Mouse (Mus musculus) neural tube, embryonic 11.5 days (tissue): Measurements from ENCODE around the gene Ppp1r1b. TPM values are rescaled to one million over a fixed set of nuclear protein-coding genes. Genes with fewer than 3 reads are reported as not detected.
A peak's percentile ranks its signal among the peaks of the same experiment; 100 is the strongest.

ENCODE experiments used
- ATAC-seq: fragments of 200-750 bp; cut with Nextera tagmentation; 2 replicates; pipeline ENCODE4 v1.8.0; 2017; ENCODE audit warnings: moderate number of reproducible peaks, mild to moderate bottlenecking, moderate TSS enrichment, moderate library complexity; ENCODE audit not compliant: insufficient read depth, low FRiP score, low TSS enrichment
- DNase-seq: peaks from one replicate; pipeline ENCODE4 v3.0.0-alpha.2; 2015; ENCODE audit warnings: low spot score
- H3K27ac ChIP-seq: fragments of 300-500 bp; sonication (generic); 2 replicates; pipeline ENCODE4 v1.5.1; 2014; ENCODE audit warnings: low read depth, mild to moderate bottlenecking, low read length
- H3K27me3 ChIP-seq: fragments of 300-500 bp; sonication (generic); 2 replicates; pipeline ENCODE4 v1.6.1; 2014; ENCODE audit warnings: mild to moderate bottlenecking, low read length, mixed read lengths; ENCODE audit not compliant: control insufficient read depth, insufficient read depth
- H3K36me3 ChIP-seq: fragments of 300-500 bp; sonication (generic); 2 replicates; pipeline ENCODE4 v1.6.1; 2014; ENCODE audit warnings: mild to moderate bottlenecking, low read length, moderate library complexity, mixed read lengths; ENCODE audit not compliant: control insufficient read depth, insufficient read depth
- H3K4me1 ChIP-seq: fragments of 300-500 bp; sonication (generic); 2 replicates; pipeline ENCODE4 v1.6.1; 2014; ENCODE audit warnings: low read length, mixed read lengths; ENCODE audit not compliant: control insufficient read depth, insufficient read depth
- H3K4me2 ChIP-seq: fragments of 300-500 bp; sonication (generic); 2 replicates; pipeline ENCODE4 v1.6.1; 2014; ENCODE audit warnings: low read depth, mild to moderate bottlenecking, moderate library complexity
- H3K4me3 ChIP-seq: fragments of 300-500 bp; sonication (generic); 2 replicates; pipeline ENCODE4 v1.5.1; 2014; ENCODE audit warnings: low read depth, low read length
- H3K9ac ChIP-seq: fragments of 300-500 bp; sonication (generic); 2 replicates; pipeline ENCODE4 v1.6.1; 2014; ENCODE audit warnings: mild to moderate bottlenecking, low read length
- H3K9me3 ChIP-seq: fragments of 300-500 bp; sonication (generic); 2 replicates; pipeline ENCODE4 v1.6.1; 2016; ENCODE audit warnings: low read length; ENCODE audit not compliant: control insufficient read depth
- WGBS: fragments of 180-500 bp; shearing (Covaris S2); extraction: QIAGEN DNeasy Blood & Tissue Kit; methylation state at CpG from one replicate; pipeline ENCODE4 v1.1.7; 2014; 5-methylcytosine and 5-hydroxymethylcytosine counted together
- polyA plus RNA-seq: library from polyadenylated mRNA; unstranded; fragments of >200 nt; fragmentation: Nextera tagmentation; extraction: Ambion mirVana; gene quantifications from 2 replicates; pipeline ENCODE4 v1.2.1, GENCODE M21; 2014

Ppp1r1b gene
- polyA plus RNA-seq, 1 experiment from 2014 or later = 0.15 TPM

DNA sequence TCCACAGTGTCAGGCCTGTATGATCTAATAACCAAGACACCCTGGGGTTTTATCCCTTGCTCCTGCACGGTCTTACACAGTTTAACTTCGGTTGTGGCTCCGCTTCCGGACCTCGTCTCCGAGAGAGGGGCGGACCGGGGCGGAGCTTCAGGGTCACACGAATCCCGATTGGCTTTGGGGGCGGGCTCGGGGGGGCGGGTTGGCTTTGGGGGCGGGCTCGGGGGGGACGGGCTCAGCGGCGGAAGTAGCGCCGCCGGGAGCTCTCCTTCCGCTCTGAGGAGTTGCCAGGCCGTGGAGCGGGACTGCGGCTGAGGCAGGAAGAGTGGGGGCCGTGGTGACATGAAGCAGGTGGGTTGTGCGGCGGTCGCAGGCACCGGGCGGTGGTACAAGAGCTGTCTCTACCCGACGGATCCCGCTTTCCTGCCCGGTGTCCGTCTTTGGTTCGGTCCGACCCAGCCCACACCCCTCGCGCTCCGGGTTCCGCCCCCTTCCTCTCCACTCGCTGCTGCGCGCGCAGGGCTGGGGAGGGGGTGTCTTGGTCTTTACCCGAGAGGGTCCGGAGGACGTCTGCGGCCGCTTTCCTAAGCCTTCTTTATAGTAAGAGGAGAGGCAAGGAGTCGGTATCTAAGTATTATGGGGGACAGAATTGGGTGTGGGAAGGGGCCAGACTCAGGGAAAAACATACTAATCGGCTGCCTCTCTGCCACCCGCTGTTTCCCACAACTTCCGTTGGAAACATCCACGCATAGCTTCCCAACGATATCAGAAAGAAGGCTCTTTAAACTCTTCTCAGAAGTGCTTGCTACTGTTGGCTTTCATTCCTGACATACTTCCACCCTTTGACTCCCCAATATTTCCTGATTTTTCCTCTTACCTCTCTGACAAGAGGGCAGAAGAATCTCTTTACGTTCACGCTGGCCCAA, 10.2 kb downstream of the Ppp1r1b start, which contains the start of gene Stard3:
TSS of gene Stard3 (plus strand) at position 208 of the 923 bp plus-strand sequence.
- Histone ChIP-seq H3K4me3 (peak within 1 kb of the TSS; percentile 52), H3K36me3 (no peaks in the 10 kb centered on the region), H3K27ac (peak within 1 kb of the TSS; percentile 54), H3K4me2 (peak within 1 kb of the TSS; percentile 77), H3K9ac (peak within 1 kb of the TSS; percentile 54), H3K9me3 (no peaks in the 10 kb centered on the region), H3K27me3 (peaks cover 11% of the 10 kb centered on the region; the same call in 1 of the 2 replicates), H3K4me1 (peaks cover 28% of the 10 kb centered on the region)
- DNase-seq (peak; percentile 91), ATAC-seq (peak; percentile 85)
- under 1% methylated on average over 49 of the region's 60 CpGs for WGBS

DNA sequence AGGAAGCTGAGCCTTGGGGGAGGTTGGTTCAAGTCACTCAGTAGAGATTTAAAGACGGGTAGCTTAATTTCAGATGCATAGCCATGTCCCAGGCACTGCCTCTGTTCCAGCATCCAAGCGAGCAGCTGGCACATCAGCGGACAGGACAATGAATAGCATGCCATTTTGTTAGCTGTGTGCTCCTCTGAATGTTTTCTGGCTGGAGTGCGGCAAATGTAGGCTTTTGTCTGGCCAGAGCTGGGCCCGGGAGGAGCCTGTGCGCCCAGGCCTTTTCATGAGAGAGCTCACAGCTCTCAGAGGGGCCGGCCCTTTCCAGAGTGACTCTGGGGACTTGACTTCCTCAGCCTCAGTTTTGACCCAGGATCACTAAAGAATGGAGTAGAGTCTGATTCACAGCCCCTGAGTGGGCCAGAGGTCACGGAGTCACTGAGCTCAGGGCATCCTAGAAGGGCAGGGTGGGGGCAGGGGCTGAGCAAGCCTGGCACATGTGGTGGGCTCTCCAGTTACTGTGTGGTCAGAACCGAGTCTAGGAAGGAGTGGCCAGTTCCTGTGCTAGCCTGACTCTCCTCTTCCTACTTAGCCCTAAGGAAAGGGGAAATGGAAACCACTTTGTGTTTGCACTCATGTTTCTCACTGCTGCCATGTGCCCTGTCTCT, 12.8 kb downstream of the Ppp1r1b start:
- peak overlapping the region; percentile 29; the same call in 1 of the 2 replicates for H3K9ac ChIP-seq
- no peaks in the 10 kb centered on the region for H3K36me3 ChIP-seq
- no peak for DNase-seq
- peak overlapping the region; percentile 58 for H3K27ac ChIP-seq
- peak overlapping the region; percentile 8; the same call in 1 of the 2 replicates for H3K4me2 ChIP-seq
- WGBS = 48% methylated on average over 9 of the region's 9 CpGs
- H3K4me1 ChIP-seq = peaks cover 28% of the 10 kb centered on the region
- no peak overlapping the region for H3K4me3 ChIP-seq
- no peaks in the 10 kb centered on the region for H3K9me3 ChIP-seq
- H3K27me3 ChIP-seq = no peaks in the 10 kb centered on the region
- ATAC-seq = no peak

- Histone ChIP-seq H3K4me3 (no peak overlapping the region), H3K9ac (no peak overlapping the region), H3K36me3 (no peaks in the 10 kb centered on the region), H3K9me3 (no peaks in the 10 kb centered on the region), H3K4me1 (peaks cover 25% of the 10 kb centered on the region), H3K4me2 (no peak overlapping the region), H3K27ac (no peak overlapping the region), H3K27me3 (no peaks in the 10 kb centered on the region)
- ATAC-seq = no peak
- 85% methylated on average over 5 of the region's 5 CpGs for WGBS
- no peak for DNase-seq
Observed at GRCm38 (mm10) chr11:98363817-98364216, 15.6 kb downstream of the Ppp1r1b start.

GRCm38 (mm10) chr11:98364410-98364809, 16.2 kb downstream of the Ppp1r1b start:
- Histone ChIP-seq H3K27ac (no peak overlapping the region), H3K9me3 (no peaks in the 10 kb centered on the region), H3K4me2 (no peak overlapping the region), H3K27me3 (no peaks in the 10 kb centered on the region), H3K4me1 (peaks cover 19% of the 10 kb centered on the region), H3K9ac (no peak overlapping the region), H3K36me3 (no peaks in the 10 kb centered on the region), H3K4me3 (no peak overlapping the region)
- WGBS = 89% methylated on average over 5 of the region's 5 CpGs
- ATAC-seq = no peak
- no peak for DNase-seq

DNA sequence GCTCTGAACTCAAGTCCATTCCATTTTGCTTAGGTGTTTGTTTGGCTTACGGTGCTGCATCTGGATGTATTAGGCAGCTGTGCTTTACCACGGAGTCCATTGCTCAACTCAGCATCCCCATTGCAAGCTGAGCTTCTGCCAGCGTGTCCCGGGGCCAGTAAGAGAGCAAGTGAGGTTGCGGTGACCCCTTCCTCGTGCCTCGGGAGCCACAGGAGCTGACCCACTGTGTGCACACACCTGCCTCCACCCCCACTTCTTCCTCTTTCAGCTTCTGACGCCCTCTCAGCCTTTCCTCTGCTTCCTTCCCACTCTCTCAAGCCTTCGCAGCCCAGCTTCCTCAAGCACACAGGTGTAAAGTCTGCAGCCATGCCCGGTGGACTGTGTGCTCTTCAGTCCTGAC, 18.1 kb downstream of the Ppp1r1b start:
- no peak overlapping the region for H3K4me2 ChIP-seq
- ATAC-seq = no peak
- 78% methylated on average over 10 of the region's 10 CpGs for WGBS

DNA sequence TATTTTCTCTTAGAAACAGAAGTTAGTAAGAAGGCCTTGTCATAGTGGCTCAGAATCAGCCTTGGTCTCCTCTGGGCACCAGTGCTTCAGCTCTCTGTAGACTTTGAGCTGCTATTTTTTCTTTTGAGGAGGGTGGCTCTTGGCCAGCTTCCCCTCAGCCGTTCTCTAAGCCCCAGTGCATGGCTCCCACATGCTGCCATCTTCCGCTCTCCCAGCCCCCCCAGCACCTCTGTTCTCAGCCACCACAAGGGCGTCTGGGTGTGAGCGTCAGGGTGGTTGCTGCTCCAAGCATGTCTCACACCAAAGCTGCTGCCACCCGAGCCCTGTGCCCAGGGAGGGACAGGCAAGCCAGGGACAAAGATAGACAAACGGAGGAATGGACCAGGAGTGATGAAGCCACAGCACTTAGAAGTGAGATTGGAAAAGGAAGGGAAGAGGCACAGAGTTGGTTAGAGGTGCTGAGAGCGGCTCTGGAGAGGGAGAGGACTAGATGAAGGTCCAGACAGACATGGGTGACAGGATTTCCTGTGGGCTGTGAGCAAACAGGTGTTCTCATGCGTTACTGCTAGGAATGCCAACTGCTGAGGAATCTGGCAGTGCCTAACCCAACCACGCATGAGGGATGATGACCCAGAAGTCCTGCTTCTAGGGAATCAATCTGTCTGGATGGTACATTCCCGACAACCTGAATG, 19.1 kb downstream of the Ppp1r1b start:
- 83% methylated on average over 10 of the region's 10 CpGs for WGBS
- Histone ChIP-seq H3K27me3 (no peaks in the 10 kb centered on the region), H3K4me3 (no peak overlapping the region), H3K27ac (no peak overlapping the region), H3K36me3 (no peaks in the 10 kb centered on the region), H3K4me1 (peaks cover 14% of the 10 kb centered on the region), H3K9me3 (no peaks in the 10 kb centered on the region), H3K4me2 (no peak overlapping the region), H3K9ac (no peak overlapping the region)
- no peak for DNase-seq
- ATAC-seq = no peak

More for the DNA sequence above, 18.1 kb downstream of the Ppp1r1b start:
- Histone ChIP-seq H3K4me3 (no peak overlapping the region), H3K9me3 (no peaks in the 10 kb centered on the region), H3K27me3 (no peaks in the 10 kb centered on the region), H3K9ac (no peak overlapping the region), H3K4me1 (peaks cover 9% of the 10 kb centered on the region), H3K36me3 (no peaks in the 10 kb centered on the region), H3K27ac (no peak overlapping the region)
- no peak for DNase-seq

DNA sequence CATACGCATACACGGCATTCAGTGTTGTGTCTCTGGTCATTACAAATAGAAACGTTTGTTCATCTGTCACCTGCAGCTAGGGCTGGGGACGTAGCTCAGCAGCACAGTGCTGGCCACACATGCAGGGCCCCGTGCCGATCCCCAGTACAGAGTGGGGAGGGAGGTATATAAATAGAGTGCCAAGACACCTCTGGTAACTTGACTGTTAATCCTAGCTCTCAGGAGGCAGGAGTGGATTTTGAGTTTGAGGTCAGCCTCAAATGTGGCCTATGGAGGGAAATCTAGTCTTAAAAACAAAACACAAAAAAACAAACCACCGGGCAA, 19.6 kb downstream of the Ppp1r1b start:
- no peak for DNase-seq
- WGBS = 83% methylated on average over 7 of the region's 7 CpGs
- no peaks in the 10 kb centered on the region for H3K36me3 ChIP-seq
- no peak overlapping the region for H3K4me3 ChIP-seq
- no peak overlapping the region for H3K4me2 ChIP-seq
- no peaks in the 10 kb centered on the region for H3K27me3 ChIP-seq
- H3K9ac ChIP-seq = no peak overlapping the region
- H3K4me1 ChIP-seq = peaks cover 14% of the 10 kb centered on the region
- H3K9me3 ChIP-seq = no peaks in the 10 kb centered on the region
- H3K27ac ChIP-seq = no peak overlapping the region
- no peak for ATAC-seq

- Histone ChIP-seq H3K4me3 (no peak overlapping the region), H3K36me3 (0 out of 2 replicates have a peak, but pooled peaks cover 3% of the 10 kb centered on the region), H3K27ac (no peak overlapping the region), H3K27me3 (no peaks in the 10 kb centered on the region), H3K4me2 (no peak overlapping the region), H3K9ac (no peak overlapping the region), H3K9me3 (no peaks in the 10 kb centered on the region), H3K4me1 (peaks cover 14% of the 10 kb centered on the region)
- DNase-seq (no peak), ATAC-seq (no peak)
- WGBS = 88% methylated on average over 6 of the region's 6 CpGs
Observed at GRCm38 (mm10) chr11:98369337-98369736, 21.1 kb downstream of the Ppp1r1b start.
